In genomic region chr1:171072217-171072616, GRCm38 (mm10) we compare ENCODE assay signal across 11 mouse cellular contexts. TPM values are rescaled to one million over a fixed set of nuclear protein-coding genes. Genes with fewer than 3 reads are reported as not detected.
DNase-seq lines count a peak whose midpoint lies in the region; ATAC-seq lines count a peak whose summit lies in the region.
"Not testable (repeated sequence)": the region's sequence is repeated elsewhere in the genome, so short reads cannot be mapped to it uniquely, and the experiment has no call there.
"Had no signal": no experiment of that assay in that cellular context is flagged by ENCODE, and none has a peak within 500 bp of the region (broad histone marks: within the 10 kb centered on the region; RNA-seq: fewer than 3 reads in every experiment).

No protein-coding gene starts in this region.

- H3K4me1 ChIP-seq in embryonic facial prominence, embryonic 14.5 days (ENCODE audit: control insufficient read depth, insufficient read depth, low read length); hindbrain, embryonic 12.5 days; kidney, embryonic 14.5 days (ENCODE audit: control insufficient read depth, insufficient read depth, low read length); liver, embryonic 13.5 days (replicated peaks); neural tube, embryonic 11.5 days (ENCODE audit: control insufficient read depth, insufficient read depth, low read length): not testable (repeated sequence)

- not testable (repeated sequence) for H3K9ac ChIP-seq in embryonic facial prominence, embryonic 14.5 days (ENCODE audit: low read depth, low read length); hindbrain, embryonic 12.5 days; kidney, embryonic 14.5 days (ENCODE audit: low read depth, low read length); liver, embryonic 13.5 days; neural tube, embryonic 11.5 days (ENCODE audit: low read length)

- H3K9me3 ChIP-seq in embryonic facial prominence, embryonic 14.5 days (ENCODE audit: control insufficient read depth, low read length); hindbrain, embryonic 12.5 days (replicated peaks); kidney, embryonic 14.5 days (ENCODE audit: control insufficient read depth, low read length); liver, embryonic 13.5 days (replicated peaks); neural tube, embryonic 11.5 days (ENCODE audit: control insufficient read depth, low read length): not testable (repeated sequence)

- not testable (repeated sequence) for H3K27ac ChIP-seq in embryonic facial prominence, embryonic 14.5 days (replicated peaks; ENCODE audit: low read depth, low read length); hindbrain, embryonic 12.5 days; kidney, embryonic 14.5 days (ENCODE audit: low read depth, low read length); liver, embryonic 13.5 days; neural tube, embryonic 11.5 days (ENCODE audit: low read depth, low read length)

- no CpG with 5 or more reads among the region's 45 CpGs for WGBS in embryonic facial prominence, embryonic 14.5 days
- WGBS in hindbrain, embryonic 12.5 days: no CpG with 5 or more reads among the region's 45 CpGs
- WGBS in kidney, embryonic 14.5 days: no CpG with 5 or more reads among the region's 45 CpGs
- no CpG with 5 or more reads among the region's 45 CpGs for WGBS in liver, embryonic 13.5 days (ENCODE audit: insufficient replicate concordance)
- WGBS in neural tube, embryonic 11.5 days: no CpG with 5 or more reads among the region's 45 CpGs

- ATAC-seq in embryonic facial prominence, embryonic 14.5 days (ENCODE audit: low read depth): peak; percentile 51
- ATAC-seq in granulocyte monocyte progenitor cell, adult 5-6 weeks (replicated peaks; ENCODE audit: poor library complexity, severe bottlenecking): peak; percentile 34
- ATAC-seq in hindbrain, embryonic 12.5 days (ENCODE audit: low FRiP score): peak; percentile 15; the same call in 1 of the 2 replicates
- ATAC-seq in kidney, embryonic 14.5 days (ENCODE audit: low FRiP score, low TSS enrichment): peak; percentile 45
- peak; percentile 57 for ATAC-seq in liver, embryonic 13.5 days (ENCODE audit: low read depth)
- peak; percentile 35 for ATAC-seq in megakaryocyte progenitor cell, adult 5-6 weeks (replicated peaks; ENCODE audit: poor library complexity)
- ATAC-seq in neural tube, embryonic 11.5 days (ENCODE audit: insufficient read depth, low FRiP score, low TSS enrichment): peak; percentile 46

- not testable (repeated sequence) for H3K36me3 ChIP-seq in embryonic facial prominence, embryonic 14.5 days (ENCODE audit: control insufficient read depth, insufficient read depth, low read length); hindbrain, embryonic 12.5 days; kidney, embryonic 14.5 days (ENCODE audit: control insufficient read depth, insufficient read depth, low read length); liver, embryonic 13.5 days; neural tube, embryonic 11.5 days (ENCODE audit: control insufficient read depth, insufficient read depth, low read length)

- peaks cover 27% of the 10 kb centered on the region for H3K27me3 ChIP-seq in embryonic facial prominence, embryonic 14.5 days (replicated peaks; ENCODE audit: control insufficient read depth, insufficient read depth, low read length)
- peaks cover 39% of the 10 kb centered on the region for H3K27me3 ChIP-seq in hindbrain, embryonic 12.5 days
- peaks cover 14% of the 10 kb centered on the region for H3K27me3 ChIP-seq in kidney, embryonic 14.5 days (ENCODE audit: control insufficient read depth, insufficient read depth, low read length)
- peaks cover 38% of the 10 kb centered on the region for H3K27me3 ChIP-seq in liver, embryonic 13.5 days
- H3K27me3 ChIP-seq in neural tube, embryonic 11.5 days (ENCODE audit: control insufficient read depth, insufficient read depth, low read length): peaks cover 28% of the 10 kb centered on the region

- not testable (repeated sequence) for DNase-seq in embryonic facial prominence, embryonic 14.5 days (ENCODE audit: low spot score); liver, embryonic 13.5 days; neural tube, embryonic 11.5 days (ENCODE audit: low spot score)

- H3K4me2 ChIP-seq in embryonic facial prominence, embryonic 14.5 days (ENCODE audit: low read depth, low read length); hindbrain, embryonic 12.5 days (replicated peaks); kidney, embryonic 14.5 days (replicated peaks; ENCODE audit: low read depth, low read length); liver, embryonic 13.5 days; neural tube, embryonic 11.5 days (ENCODE audit: low read depth): not testable (repeated sequence)

- not testable (repeated sequence) for H3K4me3 ChIP-seq in embryonic facial prominence, embryonic 14.5 days (ENCODE audit: low read depth, low read length); hindbrain, embryonic 12.5 days; kidney, embryonic 14.5 days (ENCODE audit: low read length); liver, embryonic 13.5 days (replicated peaks); neural tube, embryonic 11.5 days (ENCODE audit: low read depth, low read length)

RNA-seq across cellular contexts. Expression of gene Fcgr3, which starts 7.5 kb away (rescaled TPM):
- 20.5 and 25.0 TPM in 2 replicates for polyA plus RNA-seq in embryonic facial prominence, embryonic 14.5 days (2014; fragmentation: Nextera tagmentation; extraction: Ambion mirVana)
- 274 and 310 TPM in 2 replicates for total RNA-seq in granulocyte monocyte progenitor cell, adult 5-6 weeks (2014; fragmentation: Nextera tagmentation)
- 498 and 520 TPM in 2 replicates for total RNA-seq in granulocyte monocyte progenitor cell, adult 5-6 weeks (2017)
- polyA plus RNA-seq in hindbrain, embryonic 12.5 days (2016; fragmentation: Nextera tagmentation; extraction: Ambion mirVana): 7.2 and 9.1 TPM in 2 replicates
- 7.0 and 7.9 TPM in 2 replicates for polyA plus RNA-seq in kidney, embryonic 14.5 days (2014; fragmentation: Nextera tagmentation; extraction: Ambion mirVana)
- polyA plus RNA-seq in liver, embryonic 13.5 days (2015; fragmentation: Nextera tagmentation; extraction: Ambion mirVana): 17.9 and 23.1 TPM in 2 replicates
- total RNA-seq in megakaryocyte progenitor cell, adult 5-6 weeks (2015): 384 and 416 TPM in 2 replicates
- total RNA-seq in megakaryocyte progenitor cell, adult 5-6 weeks (2017): 406 and 474 TPM in 2 replicates
- 5.6 and 6.7 TPM in 2 replicates for polyA plus RNA-seq in neural tube, embryonic 11.5 days (2014; fragmentation: Nextera tagmentation; extraction: Ambion mirVana)

RNA-seq across cellular contexts. Expression of gene Cfap126, which starts 41.5 kb away (rescaled TPM):
- 4.4 and 12.3 TPM in 2 replicates for polyA plus RNA-seq in embryonic facial prominence, embryonic 14.5 days (2014; fragmentation: Nextera tagmentation; extraction: Ambion mirVana)
- 1.7 and 3.8 TPM in 2 replicates for total RNA-seq in granulocyte monocyte progenitor cell, adult 5-6 weeks (2014; fragmentation: Nextera tagmentation)
- 0.47 and 1.5 TPM in 2 replicates for total RNA-seq in granulocyte monocyte progenitor cell, adult 5-6 weeks (2017)
- polyA plus RNA-seq in hindbrain, embryonic 12.5 days (2016; fragmentation: Nextera tagmentation; extraction: Ambion mirVana): 9.8 and 14.1 TPM in 2 replicates
- 2.9 and 3.8 TPM in 2 replicates for polyA plus RNA-seq in kidney, embryonic 14.5 days (2014; fragmentation: Nextera tagmentation; extraction: Ambion mirVana)
- 1.8 and 2.5 TPM in 2 replicates for polyA plus RNA-seq in liver, embryonic 13.5 days (2015; fragmentation: Nextera tagmentation; extraction: Ambion mirVana)
- 2.0 and 4.2 TPM in 2 replicates for total RNA-seq in megakaryocyte progenitor cell, adult 5-6 weeks (2015)
- total RNA-seq in megakaryocyte progenitor cell, adult 5-6 weeks (2017): 1.0 and 4.8 TPM in 2 replicates
- 2.2 and 2.8 TPM in 2 replicates for polyA plus RNA-seq in neural tube, embryonic 11.5 days (2014; fragmentation: Nextera tagmentation; extraction: Ambion mirVana)

RNA-seq across cellular contexts. Expression of gene Fcgr4, which starts 53.5 kb away (rescaled TPM):
- 0.81 and 0.92 TPM in 2 replicates for polyA plus RNA-seq in embryonic facial prominence, embryonic 14.5 days (2014; fragmentation: Nextera tagmentation; extraction: Ambion mirVana)
- total RNA-seq in granulocyte monocyte progenitor cell, adult 5-6 weeks (2014; fragmentation: Nextera tagmentation): 0.58 and 2.9 TPM in 2 replicates
- 3.1 and 3.5 TPM in 2 replicates for total RNA-seq in granulocyte monocyte progenitor cell, adult 5-6 weeks (2017)
- 0.25 and 0.45 TPM in 2 replicates for polyA plus RNA-seq in hindbrain, embryonic 12.5 days (2016; fragmentation: Nextera tagmentation; extraction: Ambion mirVana)
- polyA plus RNA-seq in kidney, embryonic 14.5 days (2014; fragmentation: Nextera tagmentation; extraction: Ambion mirVana): 0.97 and 1.0 TPM in 2 replicates
- 2.0 and 2.4 TPM in 2 replicates for polyA plus RNA-seq in liver, embryonic 13.5 days (2015; fragmentation: Nextera tagmentation; extraction: Ambion mirVana)
- total RNA-seq in megakaryocyte progenitor cell, adult 5-6 weeks (2015): 5.4 and 10.5 TPM in 2 replicates
- 7.7 and 8.0 TPM in 2 replicates for total RNA-seq in megakaryocyte progenitor cell, adult 5-6 weeks (2017)
- 0.19 and 0.26 TPM in 2 replicates for polyA plus RNA-seq in neural tube, embryonic 11.5 days (2014; fragmentation: Nextera tagmentation; extraction: Ambion mirVana)
- total RNA-seq: gastrocnemius, adult 8-10 months; layer of hippocampus, postnatal 14 days; left cerebral cortex, postnatal 25 days; MEL had no signal
